Mouse (Mus musculus) forebrain, embryonic 13.5 days (tissue): ENCODE data around the gene Zyx. TPM values are rescaled to one million over a fixed set of nuclear protein-coding genes. Genes with fewer than 3 reads are reported as not detected.

Experiments used
- ATAC-seq: fragments of 200-750 bp; cut with Nextera tagmentation; 2 replicates; pipeline ENCODE4 v1.8.0; 2017
- H3K27ac ChIP-seq: fragments of 300-500 bp; sonication (generic); 2 replicates; pipeline ENCODE4 v1.5.1; 2015; ENCODE audit warnings: inconsistent platforms, mild to moderate bottlenecking, moderate library complexity
- H3K27me3 ChIP-seq: fragments of 300-500 bp; sonication (generic); 2 replicates; pipeline ENCODE4 v1.6.1; 2015; ENCODE audit warnings: mild to moderate bottlenecking, inconsistent platforms
- H3K36me3 ChIP-seq: fragments of 300-500 bp; sonication (generic); 2 replicates; pipeline ENCODE4 v1.6.1; 2015; ENCODE audit warnings: mild to moderate bottlenecking, inconsistent platforms; ENCODE audit not compliant: poor library complexity, severe bottlenecking
- H3K4me1 ChIP-seq: fragments of 300-500 bp; sonication (generic); 2 replicates; pipeline ENCODE4 v1.6.1; 2015; ENCODE audit warnings: inconsistent platforms
- H3K4me2 ChIP-seq: fragments of 300-500 bp; sonication (generic); 2 replicates; pipeline ENCODE4 v1.6.1; 2015; ENCODE audit warnings: inconsistent platforms, mild to moderate bottlenecking, moderate library complexity
- H3K4me3 ChIP-seq: fragments of 300-500 bp; sonication (generic); 2 replicates; pipeline ENCODE4 v1.5.1; 2015; ENCODE audit warnings: mild to moderate bottlenecking, inconsistent platforms
- H3K9ac ChIP-seq: fragments of 300-500 bp; sonication (generic); 2 replicates; pipeline ENCODE4 v1.6.1; 2015; ENCODE audit warnings: mild to moderate bottlenecking, inconsistent platforms
- H3K9me3 ChIP-seq: fragments of 300-500 bp; sonication (generic); replicated peaks from 2 replicates; pipeline ENCODE4 v1.6.1; 2016; ENCODE audit warnings: inconsistent platforms
- WGBS: fragments of 180-500 bp; shearing (Covaris S2); methylation state at CpG from one replicate; pipeline ENCODE4 v1.1.7; 2015; 5-methylcytosine and 5-hydroxymethylcytosine counted together
- polyA plus RNA-seq: library from polyadenylated mRNA; unstranded; fragments of >200 nt; fragmentation: Nextera tagmentation; extraction: Ambion mirVana; gene quantifications from 2 replicates; pipeline ENCODE4 v1.2.1, GENCODE M21; 2015

Zyx gene
- polyA plus RNA-seq, 1 experiment from 2014 or later = 39.8 TPM

- Histone ChIP-seq H3K27me3 (no peaks in the 10 kb centered on the region), H3K4me3 (no peak overlapping the region), H3K4me1 (no peaks in the 10 kb centered on the region), H3K36me3 (peaks cover 54% of the 10 kb centered on the region), H3K9me3 (no peaks in the 10 kb centered on the region), H3K27ac (no peak overlapping the region), H3K9ac (no peak overlapping the region), H3K4me2 (no peak overlapping the region)
- ATAC-seq = no peak
- 96% methylated on average over 13 of the region's 13 CpGs for WGBS
Measured at GRCm38 (mm10) chr6:42361041-42361895, 11.8 kb downstream of the Zyx start.

- no peak for ATAC-seq
- Histone ChIP-seq H3K27me3 (no peaks in the 10 kb centered on the region), H3K4me2 (no peak overlapping the region), H3K36me3 (peaks cover 46% of the 10 kb centered on the region), H3K9me3 (no peaks in the 10 kb centered on the region), H3K4me3 (no peak overlapping the region), H3K4me1 (no peaks in the 10 kb centered on the region), H3K9ac (no peak overlapping the region), H3K27ac (no peak overlapping the region)
- WGBS = 77% methylated on average over 1 of the region's 1 CpGs
Measured at GRCm38 (mm10) chr6:42362074-42362473, 12.6 kb downstream of the Zyx start.

- Histone ChIP-seq H3K4me3 (no peak overlapping the region), H3K36me3 (peaks cover 42% of the 10 kb centered on the region), H3K27me3 (no peaks in the 10 kb centered on the region), H3K4me1 (no peaks in the 10 kb centered on the region), H3K4me2 (no peak overlapping the region), H3K9ac (no peak overlapping the region), H3K9me3 (no peaks in the 10 kb centered on the region), H3K27ac (no peak overlapping the region)
- WGBS = 50% methylated on average over 1 of the region's 1 CpGs
- ATAC-seq = no peak
Measured at GRCm38 (mm10) chr6:42362497-42362896, 13.1 kb downstream of the Zyx start.

- 50% methylated on average over 3 of the region's 3 CpGs for WGBS
- peak; percentile 28; the same call in 1 of the 2 replicates for ATAC-seq
- peaks cover 37% of the 10 kb centered on the region for H3K36me3 ChIP-seq
- H3K27me3 ChIP-seq = no peaks in the 10 kb centered on the region
- H3K27ac ChIP-seq = no peak overlapping the region
- H3K9me3 ChIP-seq = no peaks in the 10 kb centered on the region
- no peak overlapping the region for H3K4me2 ChIP-seq
- no peak overlapping the region for H3K9ac ChIP-seq
- H3K4me1 ChIP-seq = no peaks in the 10 kb centered on the region
- no peak overlapping the region for H3K4me3 ChIP-seq
Measured at GRCm38 (mm10) chr6:42362974-42363373, 13.5 kb downstream of the Zyx start.

- no peak overlapping the region for H3K4me3 ChIP-seq
- ATAC-seq = no peak
- no peaks in the 10 kb centered on the region for H3K9me3 ChIP-seq
- no peak overlapping the region for H3K4me2 ChIP-seq
- H3K27ac ChIP-seq = no peak overlapping the region
- 85% methylated on average over 4 of the region's 4 CpGs for WGBS
- H3K9ac ChIP-seq = no peak overlapping the region
- peaks cover 26% of the 10 kb centered on the region for H3K36me3 ChIP-seq
- H3K4me1 ChIP-seq = no peaks in the 10 kb centered on the region
- no peaks in the 10 kb centered on the region for H3K27me3 ChIP-seq
Measured at GRCm38 (mm10) chr6:42364066-42364465, 14.6 kb downstream of the Zyx start.

- Histone ChIP-seq H3K4me1 (peaks cover 1% of the 10 kb centered on the region; the same call in 1 of the 2 replicates), H3K9ac (no peak overlapping the region), H3K27ac (no peak overlapping the region), H3K27me3 (no peaks in the 10 kb centered on the region), H3K36me3 (peaks cover 21% of the 10 kb centered on the region), H3K4me2 (no peak overlapping the region), H3K4me3 (no peak overlapping the region), H3K9me3 (no peaks in the 10 kb centered on the region)
- ATAC-seq = no peak
- 93% methylated on average over 15 of the region's 15 CpGs for WGBS
Measured at GRCm38 (mm10) chr6:42364607-42365006, 15.2 kb downstream of the Zyx start.

GRCm38 (mm10) chr6:42365215-42365614 is 15.8 kb downstream of the Zyx start:
- no peak for ATAC-seq
- H3K4me1 ChIP-seq = peaks cover 7% of the 10 kb centered on the region
- H3K4me2 ChIP-seq = no peak overlapping the region
- peaks cover 15% of the 10 kb centered on the region for H3K36me3 ChIP-seq
- H3K9ac ChIP-seq = no peak overlapping the region
- H3K4me3 ChIP-seq = no peak overlapping the region
- H3K9me3 ChIP-seq = no peaks in the 10 kb centered on the region
- H3K27me3 ChIP-seq = no peaks in the 10 kb centered on the region
- 91% methylated on average over 6 of the region's 6 CpGs for WGBS
- no peak overlapping the region for H3K27ac ChIP-seq

- Histone ChIP-seq H3K9me3 (no peaks in the 10 kb centered on the region), H3K9ac (no peak overlapping the region), H3K36me3 (no peaks in the 10 kb centered on the region), H3K27me3 (peaks cover 15% of the 10 kb centered on the region; the same call in 1 of the 2 replicates), H3K4me3 (no peak overlapping the region), H3K27ac (no peak overlapping the region), H3K4me2 (no peak overlapping the region), H3K4me1 (peaks cover 21% of the 10 kb centered on the region)
- peak; percentile 45 for ATAC-seq
- WGBS = 3% methylated on average over 3 of the region's 3 CpGs
Measured at GRCm38 (mm10) chr6:42369870-42370269, 20.4 kb downstream of the Zyx start.

GRCm38 (mm10) chr6:42370630-42371363 is 21.4 kb downstream of the Zyx start:
- Histone ChIP-seq H3K4me3 (no peak overlapping the region), H3K4me1 (peaks cover 21% of the 10 kb centered on the region), H3K4me2 (no peak overlapping the region), H3K27ac (no peak overlapping the region), H3K36me3 (no peaks in the 10 kb centered on the region), H3K27me3 (peaks cover 15% of the 10 kb centered on the region; the same call in 1 of the 2 replicates), H3K9ac (no peak overlapping the region), H3K9me3 (no peaks in the 10 kb centered on the region)
- WGBS = 35% methylated on average over 4 of the region's 4 CpGs
- no peak for ATAC-seq

- Histone ChIP-seq H3K4me3 (no peak overlapping the region), H3K9me3 (no peaks in the 10 kb centered on the region), H3K27ac (no peak overlapping the region), H3K36me3 (no peaks in the 10 kb centered on the region), H3K4me1 (peaks cover 21% of the 10 kb centered on the region), H3K27me3 (peaks cover 15% of the 10 kb centered on the region; the same call in 1 of the 2 replicates), H3K9ac (no peak overlapping the region), H3K4me2 (no peak overlapping the region)
- WGBS = 22% methylated on average over 3 of the region's 3 CpGs
- no peak for ATAC-seq
Measured at GRCm38 (mm10) chr6:42372001-42372400, 22.6 kb downstream of the Zyx start.

GRCm38 (mm10) chr6:42372421-42372815 is 23.0 kb downstream of the Zyx start:
- Histone ChIP-seq H3K4me1 (peaks cover 21% of the 10 kb centered on the region), H3K27me3 (peaks cover 15% of the 10 kb centered on the region; the same call in 1 of the 2 replicates), H3K9ac (no peak overlapping the region), H3K27ac (no peak overlapping the region), H3K9me3 (no peaks in the 10 kb centered on the region), H3K4me2 (peak overlapping the region; percentile 89), H3K36me3 (no peaks in the 10 kb centered on the region), H3K4me3 (no peak overlapping the region)
- 16% methylated on average over 9 of the region's 9 CpGs for WGBS
- 0 out of 2 replicates have a peak, but pooled peaks have one; percentile 6 for ATAC-seq
